Mouse (Mus musculus) embryonic stem cell, embryonic (primary cell): Measurements from ENCODE around the gene Tekt3.

Experiments
- CTCF ChIA-PET, 4 experiments: fragments of 300-600 bp in 2 of 4; fragments of 350-600 bp in 2 of 4; sonication (Branson Sonifier 250); formaldehyde crosslinking; loops; one replicate each; lab custom pipeline; 2022; ENCODE audit warnings: inconsistent platforms in 2 of 4; lab: Charles Lee
- POLR2A ChIA-PET, 4 experiments: fragments of 300-600 bp in 2 of 4; fragments of 350-600 bp in 2 of 4; sonication (Branson Sonifier 250); formaldehyde crosslinking; loops; one replicate each; lab custom pipeline; 2022; ENCODE audit warnings: antibody characterized with exemption in 4 of 4, inconsistent platforms in 1 of 4; lab: Charles Lee

Tekt3 gene

DNA sequence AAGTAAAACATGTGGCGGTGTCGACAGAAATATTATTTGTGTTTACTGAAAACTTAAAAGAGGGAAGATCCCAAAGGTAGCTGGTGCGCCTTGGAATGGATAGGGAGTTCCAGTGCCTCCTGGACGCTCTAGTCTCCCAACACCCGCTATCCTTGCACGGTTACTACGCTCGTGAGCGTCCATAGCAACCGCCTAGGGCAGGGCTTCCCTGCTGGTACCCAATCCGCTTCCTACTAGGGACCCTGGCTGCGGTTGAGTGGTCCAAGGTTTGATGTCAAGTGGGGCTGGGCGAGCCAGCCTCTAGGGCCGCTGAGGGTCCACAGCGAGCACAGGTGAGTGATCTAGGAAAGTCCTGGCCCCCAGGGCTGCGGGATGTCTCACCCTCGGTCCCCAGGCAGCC is at the start of gene Tekt3:
Tekt3 (plus strand) TSS at position 209 of the 400 bp plus-strand sequence.
- ChIA-PET CTCF (interaction anchor here in 1 of 4 experiments (0.6 kb wide), 1 partner anchor 141 kb away, joined by 6 read pairs; no protein-coding TSS in a partner anchor), POLR2A (no interaction called here)

DNA sequence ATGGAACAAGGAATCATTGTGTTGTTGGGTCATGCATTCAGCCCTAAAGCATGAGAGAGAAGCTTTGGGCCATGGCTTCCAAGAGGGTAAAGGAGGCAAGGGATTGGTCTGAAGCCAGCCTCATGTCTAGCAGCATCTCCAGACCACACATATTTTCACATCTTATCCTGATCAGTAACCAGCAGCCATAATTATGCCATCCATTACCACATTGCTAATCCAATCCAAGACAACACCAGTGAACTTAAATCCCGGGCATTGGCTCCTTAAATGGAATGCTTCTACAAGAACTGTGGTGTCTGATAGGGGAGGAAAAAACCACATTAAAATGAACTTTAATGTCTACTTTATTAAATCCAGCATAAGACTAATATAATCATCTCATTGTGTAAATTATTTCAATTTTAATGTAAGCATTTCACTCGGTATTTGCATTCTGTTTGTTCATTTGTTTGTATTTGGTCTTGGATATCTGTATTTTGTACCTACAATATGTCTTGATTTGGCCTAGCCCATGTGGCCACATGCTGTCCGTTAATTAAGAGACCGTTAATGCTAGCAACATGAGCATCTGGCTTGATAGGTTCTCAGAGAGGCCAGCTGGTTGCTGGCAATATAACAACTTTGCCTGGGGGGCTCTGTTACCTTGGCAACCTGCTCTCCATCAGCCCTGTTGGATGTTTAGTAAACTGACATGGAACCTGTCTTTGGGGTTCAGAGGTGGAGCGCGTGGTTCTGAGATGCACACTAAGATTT is 43.9 kb upstream of the Tekt3 start:
- ChIA-PET POLR2A (no interaction called here), CTCF (interaction anchor here in 2 of 4 experiments (0.7 to 1.2 kb wide), 2 partner anchors 116 to 261 kb away, joined by 3 to 4 read pairs; no protein-coding TSS in a partner anchor)

DNA sequence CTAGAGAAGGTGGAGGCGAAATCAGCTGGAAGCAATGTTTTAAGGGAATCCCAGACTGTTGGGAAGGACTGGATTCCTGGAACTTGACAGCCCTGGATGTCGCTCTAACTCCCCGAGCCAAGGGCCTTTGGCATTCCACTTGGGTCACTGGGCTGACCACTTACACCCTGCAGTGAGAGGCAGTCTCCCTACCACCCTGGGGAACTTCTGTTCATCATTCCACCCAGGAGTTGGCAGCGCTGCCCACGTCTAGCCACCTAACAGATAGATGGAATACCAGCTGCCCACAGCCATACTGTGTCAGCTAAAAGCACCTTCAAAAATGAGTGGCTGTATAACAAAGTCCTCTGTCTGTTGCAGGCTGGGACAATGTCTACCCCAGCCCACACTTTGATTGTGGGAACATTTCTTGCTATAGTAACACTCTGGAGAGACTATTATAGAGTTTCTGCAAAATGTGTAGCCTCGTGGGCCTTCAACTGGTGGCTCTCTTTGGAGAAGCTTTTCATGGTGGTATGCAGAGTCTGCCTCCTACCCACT is 43.3 kb upstream of the Tekt3 start:
- ChIA-PET CTCF (interaction anchor here in 1 of 4 experiments (0.6 to 0.7 kb wide), 2 partner anchors 117 to 150 kb away, joined by 4 to 11 read pairs; no protein-coding TSS in a partner anchor), POLR2A (interaction anchor here in 1 of 4 experiments (0.6 kb wide), 1 partner anchor 338 kb away, joined by 5 read pairs; no protein-coding TSS in a partner anchor)

DNA sequence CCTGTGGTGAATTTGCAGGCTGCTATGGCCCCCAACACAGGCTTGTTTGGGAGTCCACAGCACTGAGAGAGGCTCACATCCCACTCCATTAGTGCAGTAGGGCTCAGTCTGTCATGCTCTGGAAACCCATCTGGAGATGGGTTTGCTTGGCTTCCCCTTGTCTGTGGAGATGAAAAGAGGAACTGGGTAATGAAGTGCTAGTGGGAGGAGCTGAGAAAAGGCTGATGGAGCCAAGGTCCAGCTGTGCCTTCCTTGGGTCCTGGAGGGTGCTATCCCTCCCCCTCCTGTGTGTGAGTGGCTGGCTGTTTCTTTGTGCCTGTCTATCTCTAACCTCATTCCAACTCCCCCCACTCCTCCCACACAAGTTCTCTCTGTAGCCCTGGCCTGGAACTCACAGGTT is 40.8 kb upstream of the Tekt3 start:
- CTCF ChIA-PET: no interaction called here
- POLR2A ChIA-PET: interaction anchor here in 1 of 4 experiments (0.6 kb wide), 1 partner anchor 16 kb away, joined by 4 read pairs; no protein-coding TSS in a partner anchor

DNA sequence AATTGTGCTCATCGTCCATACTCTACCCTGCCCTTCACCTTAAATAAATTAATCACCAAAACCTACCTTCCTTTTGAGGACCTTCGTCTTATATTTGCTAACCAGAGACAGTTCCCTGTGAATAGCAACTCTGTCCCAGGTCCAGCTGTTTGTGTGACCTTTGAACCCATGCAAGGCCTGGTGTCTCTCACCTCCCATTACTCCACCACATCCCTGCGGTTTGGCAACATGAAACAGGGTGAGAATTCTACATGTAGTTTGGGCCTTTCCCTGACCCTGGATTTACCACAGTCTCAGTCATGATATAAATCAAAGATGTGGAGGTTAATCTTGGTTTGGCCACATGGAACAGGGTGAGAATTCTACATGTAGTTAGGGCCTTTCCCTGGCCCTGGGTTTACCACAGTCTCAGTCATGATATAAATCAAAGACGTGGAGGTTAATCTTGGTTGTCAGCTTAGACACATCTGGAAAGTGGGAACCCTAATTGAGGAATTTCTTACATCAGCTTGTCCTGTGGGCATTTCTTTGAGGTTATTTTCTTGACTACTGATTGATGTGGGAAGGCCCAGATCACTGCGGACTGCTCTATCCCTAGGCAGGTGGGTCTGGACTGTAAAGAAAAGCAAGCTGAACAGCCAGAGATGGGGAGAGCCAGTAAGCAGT is 40.2 kb upstream of the Tekt3 start:
- CTCF ChIA-PET: no interaction called here
- POLR2A ChIA-PET: interaction anchor here in 1 of 4 experiments (0.6 kb wide), 1 partner anchor 15 kb away, joined by 4 read pairs; no protein-coding TSS in a partner anchor

DNA sequence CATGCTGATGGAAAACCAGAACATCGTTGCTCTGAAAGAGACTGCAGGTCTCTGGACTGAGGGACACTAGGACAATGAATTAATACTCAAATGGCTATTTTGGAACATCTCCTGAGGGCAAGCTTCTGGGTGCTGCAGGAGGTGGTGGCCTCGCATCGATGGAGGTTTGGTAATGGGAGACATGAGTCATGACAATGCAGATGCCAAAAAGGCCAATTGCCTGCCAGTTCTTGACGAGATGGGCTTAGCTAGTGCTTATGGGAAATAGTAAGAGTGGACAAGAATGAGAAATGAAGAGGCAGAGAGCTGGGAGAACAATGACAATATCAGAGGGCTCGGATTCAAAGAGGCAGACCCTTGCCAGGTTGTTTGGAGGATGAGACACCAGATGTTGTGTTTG is 38.0 kb upstream of the Tekt3 start:
- POLR2A ChIA-PET: no interaction called here
- CTCF ChIA-PET: no interaction called here

DNA sequence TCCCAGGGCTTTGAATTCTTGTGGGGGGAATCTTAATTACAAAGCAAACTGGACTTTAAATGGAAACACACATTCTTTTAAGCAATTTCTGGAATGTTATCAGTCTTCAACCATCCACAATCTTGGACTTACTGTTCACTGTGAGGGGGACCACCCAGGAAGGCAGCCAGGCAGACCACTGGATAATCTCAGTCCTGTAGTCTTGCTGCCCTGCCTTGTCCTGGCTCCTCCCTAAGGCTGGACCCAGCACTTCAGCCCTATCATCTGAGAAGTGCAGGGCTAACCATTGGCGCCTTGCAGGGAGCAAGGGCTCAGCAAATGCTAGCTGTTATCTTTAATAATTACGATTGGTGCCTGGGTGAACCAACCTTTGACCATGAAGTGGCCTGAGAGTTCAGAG is 37.3 kb upstream of the Tekt3 start:
- CTCF ChIA-PET: no interaction called here
- POLR2A ChIA-PET: no interaction called here

DNA sequence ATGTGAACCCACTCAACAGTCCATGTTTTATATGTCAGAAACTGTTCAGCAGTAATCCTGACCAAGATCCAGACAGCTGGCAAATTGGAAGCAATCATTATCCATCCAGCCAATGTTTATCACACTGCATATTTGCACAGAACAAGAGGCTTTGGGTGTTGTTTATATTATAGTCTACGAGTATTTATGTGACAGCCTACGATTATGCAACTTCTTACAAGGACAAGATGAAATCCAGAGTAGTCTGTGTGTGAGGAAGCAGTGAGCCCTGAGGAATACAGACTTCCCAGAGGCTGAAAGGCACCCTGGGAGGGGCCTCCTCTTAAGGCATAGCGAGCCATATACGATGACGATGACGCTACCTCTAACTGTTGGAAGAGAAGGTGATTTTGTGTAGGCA is 36.0 kb upstream of the Tekt3 start:
- ChIA-PET CTCF (no interaction called here), POLR2A (no interaction called here)

DNA sequence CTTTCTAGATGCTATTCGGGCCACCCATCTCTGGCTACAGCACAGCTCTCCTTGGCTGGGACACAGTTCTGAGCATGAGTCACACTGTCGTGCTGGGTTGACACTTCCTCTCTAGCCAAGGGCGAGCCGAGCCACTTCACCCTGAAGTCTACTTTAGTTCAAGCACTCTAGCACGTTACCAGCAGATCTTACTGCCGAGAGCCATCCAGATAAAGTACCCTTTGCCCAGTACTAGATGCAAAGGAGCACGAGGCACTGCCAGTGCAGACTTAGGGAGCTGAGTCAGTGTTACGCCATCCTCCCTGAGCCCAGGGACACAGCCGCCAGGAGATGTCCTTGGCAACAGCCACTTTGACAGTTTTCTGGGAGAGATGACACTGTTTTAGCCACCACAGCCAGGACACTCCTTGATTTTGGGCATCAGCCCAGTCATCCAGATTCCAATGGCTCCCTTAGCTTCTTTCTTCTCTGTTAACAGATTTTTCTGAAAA is 34.8 kb upstream of the Tekt3 start:
- ChIA-PET POLR2A (no interaction called here), CTCF (no interaction called here)

DNA sequence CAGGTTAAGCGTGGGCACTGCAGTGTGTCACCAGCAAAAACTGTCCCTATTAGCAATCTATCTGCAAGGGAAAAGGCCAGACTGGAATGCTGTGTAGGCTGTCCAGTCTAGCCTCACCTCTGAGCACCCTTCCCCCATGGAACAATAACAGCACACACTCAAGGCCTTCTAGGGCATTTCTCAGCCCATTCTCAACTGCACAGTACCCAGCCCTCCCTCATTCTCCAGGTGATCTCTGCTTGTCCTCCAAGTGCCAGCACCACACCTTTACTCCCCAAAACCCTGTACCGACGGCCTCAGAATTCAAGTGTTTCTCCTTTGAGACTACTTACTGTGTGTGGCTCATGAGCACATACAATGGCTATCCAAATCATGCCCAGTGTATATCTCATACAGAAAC is 33.3 kb upstream of the Tekt3 start:
- ChIA-PET POLR2A (interaction anchor here in 1 of 4 experiments (1.2 kb wide), 1 partner anchor 12 kb away, joined by 3 read pairs; no protein-coding TSS in a partner anchor), CTCF (interaction anchor here in 1 of 4 experiments (1.3 kb wide), 1 partner anchor 107 kb away, joined by 4 read pairs; no protein-coding TSS in a partner anchor)

DNA sequence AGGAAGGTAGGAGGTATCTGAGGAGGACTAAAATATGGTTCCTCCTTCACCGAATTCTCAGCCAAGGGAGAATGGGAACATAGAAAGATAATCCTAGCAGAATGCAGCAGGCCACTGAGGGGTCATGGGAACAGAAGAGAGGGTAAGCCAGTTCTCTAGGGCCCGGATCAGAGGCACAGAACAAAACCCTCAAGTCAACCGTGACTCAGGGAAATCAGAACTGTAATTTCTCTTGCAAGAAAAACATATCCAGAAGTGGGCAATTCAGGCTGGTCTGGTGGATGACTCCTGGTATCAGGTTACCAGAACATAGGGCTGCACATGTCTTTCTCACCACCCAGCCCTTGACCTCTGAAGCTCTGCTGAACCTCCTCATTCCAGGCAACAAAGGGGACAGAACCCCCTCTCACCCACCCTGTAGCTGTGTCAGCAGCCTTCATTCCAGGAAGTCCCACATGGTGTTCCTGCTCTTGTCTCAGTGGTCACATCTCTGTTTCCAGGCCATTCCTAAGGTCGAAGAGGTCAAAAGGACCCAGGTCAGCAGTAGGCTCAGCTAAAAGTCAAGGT is 32.2 kb upstream of the Tekt3 start:
- POLR2A ChIA-PET: no interaction called here
- CTCF ChIA-PET: interaction anchor here in 1 of 4 experiments (1.3 kb wide), 1 partner anchor 106 kb away, joined by 4 read pairs; no protein-coding TSS in a partner anchor

DNA sequence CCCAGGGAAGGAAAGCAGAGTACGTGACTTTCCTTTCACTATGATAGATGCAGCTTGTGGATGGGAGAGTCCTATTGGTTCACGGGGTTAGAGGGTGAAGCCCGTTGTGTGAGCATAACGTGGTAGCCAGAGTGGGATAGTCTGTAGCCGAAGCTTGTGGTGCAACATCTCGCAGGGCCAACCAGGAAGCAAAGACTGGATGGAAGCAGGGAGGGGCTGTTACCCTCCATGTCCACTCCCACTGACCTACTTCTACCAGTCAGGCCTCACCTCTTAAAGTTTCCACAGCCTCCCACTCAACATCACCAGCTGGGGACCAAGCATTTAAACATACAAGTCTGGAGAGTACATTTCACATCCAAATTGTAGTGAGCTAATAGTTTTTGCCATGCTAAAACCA is 31.7 kb upstream of the Tekt3 start:
- POLR2A ChIA-PET: no interaction called here
- CTCF ChIA-PET: no interaction called here

DNA sequence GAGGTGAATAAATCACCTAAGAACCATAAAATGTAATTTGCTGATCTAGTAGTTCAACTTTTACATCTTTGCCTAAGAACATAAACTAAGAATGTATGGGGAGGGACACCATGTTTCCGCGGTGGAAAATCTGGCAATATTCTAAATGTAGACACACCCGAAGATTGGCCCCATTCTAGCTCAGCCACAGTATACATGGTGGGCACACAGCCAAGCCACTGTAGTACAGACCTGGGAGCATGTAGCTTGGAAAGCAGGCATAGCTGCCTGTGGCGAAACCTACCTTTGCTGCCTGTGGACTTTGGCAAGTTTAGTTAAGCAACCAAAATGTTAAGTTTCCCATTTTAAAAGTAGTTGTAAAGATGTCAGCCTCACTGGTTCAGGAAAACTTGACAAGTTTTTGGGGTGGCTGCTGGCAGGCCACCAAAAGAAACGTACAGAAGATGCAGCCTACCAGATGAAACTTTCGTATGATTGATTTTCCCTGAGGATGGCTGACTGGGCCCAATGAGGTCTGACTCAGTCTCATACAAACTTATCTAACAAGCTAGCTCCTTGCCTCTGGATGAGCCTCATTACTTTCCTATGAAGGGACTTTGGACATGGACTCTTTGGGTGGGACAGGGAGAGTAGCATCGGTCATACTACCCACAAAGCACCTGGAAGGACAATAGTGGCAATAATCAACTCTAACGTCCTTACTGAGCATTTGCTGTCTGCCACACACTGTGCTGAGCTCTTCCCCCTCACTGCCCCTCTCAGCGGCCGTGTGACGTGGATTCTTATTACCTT is 25.8 kb upstream of the Tekt3 start:
- POLR2A ChIA-PET: interaction anchor here in 1 of 4 experiments (0.7 kb wide), 1 partner anchor 15 kb away, joined by 4 read pairs; no protein-coding TSS in a partner anchor
- CTCF ChIA-PET: no interaction called here

DNA sequence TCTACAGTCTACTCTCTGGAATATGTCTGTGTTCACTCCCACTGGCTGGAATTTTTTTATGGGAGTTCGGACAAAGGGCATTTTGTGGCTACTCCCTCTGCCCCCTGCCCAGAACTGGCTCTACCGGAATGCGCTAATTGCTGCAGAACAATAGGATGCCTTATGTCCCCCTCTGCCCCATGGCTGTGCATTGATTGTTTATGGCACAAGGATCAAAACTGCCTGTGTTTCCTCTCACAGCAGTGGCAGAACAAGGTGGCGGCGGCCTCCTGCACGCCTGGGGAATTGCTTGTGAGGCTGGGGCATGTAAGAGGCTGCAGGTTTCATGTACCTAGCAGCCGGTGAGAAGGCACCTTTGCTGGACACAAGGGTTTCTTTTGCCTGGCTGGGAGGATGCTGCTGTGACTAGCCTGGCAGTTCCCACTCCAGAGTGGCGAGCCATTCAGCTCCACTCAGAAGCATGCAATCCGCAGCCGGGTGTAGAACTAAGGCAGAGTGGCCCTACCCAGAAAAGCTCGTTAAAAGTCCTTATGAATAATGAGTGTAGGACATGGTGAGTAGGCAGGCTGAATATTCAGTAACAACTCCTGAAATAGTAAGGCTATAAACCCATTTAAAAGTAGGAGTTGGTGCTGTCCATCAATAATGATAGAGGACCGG is 21.3 kb upstream of the Tekt3 start:
- CTCF ChIA-PET: no interaction called here
- POLR2A ChIA-PET: interaction anchor here in 1 of 4 experiments (1.4 kb wide), 1 partner anchor 12 kb away, joined by 3 read pairs; no protein-coding TSS in a partner anchor

DNA sequence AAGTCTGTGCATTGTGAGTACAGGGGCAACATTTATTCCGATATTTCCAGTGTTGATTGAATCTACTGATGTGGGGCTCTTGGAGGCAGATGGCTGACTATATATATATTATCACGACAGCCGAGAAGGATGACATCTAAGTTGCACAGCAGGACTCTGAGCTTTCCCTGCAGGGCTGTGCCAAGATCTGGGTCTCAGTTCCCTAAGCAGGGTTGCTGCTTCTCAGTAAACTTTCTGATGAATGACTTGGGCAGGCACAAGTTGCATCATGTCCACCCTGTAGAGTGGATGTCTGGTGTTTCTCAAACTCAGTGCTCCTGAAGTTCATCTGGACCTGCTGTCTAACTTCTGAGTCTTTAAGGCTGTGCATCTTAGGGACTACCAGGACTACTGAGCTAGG is 15.7 kb upstream of the Tekt3 start:
- ChIA-PET CTCF (no interaction called here), POLR2A (no interaction called here)

DNA sequence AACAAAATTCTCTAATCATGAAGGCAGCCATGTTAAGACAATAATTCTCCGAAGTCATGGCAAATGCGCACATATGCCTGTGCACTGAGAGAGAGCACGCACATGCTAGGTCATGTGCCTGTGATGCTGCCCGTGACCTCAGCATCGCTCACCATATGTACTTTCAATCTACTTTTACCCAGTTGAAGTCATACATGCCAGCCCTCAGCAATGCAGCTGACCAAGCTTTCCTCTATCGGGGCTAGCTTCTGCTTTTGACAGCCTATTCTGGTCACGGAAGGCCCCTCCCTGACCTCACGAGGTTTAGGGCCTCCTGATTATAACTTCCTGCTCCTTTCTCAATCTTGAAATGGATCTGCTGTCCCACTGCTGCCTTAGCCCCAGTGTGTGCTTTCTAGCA is 15.1 kb upstream of the Tekt3 start:
- POLR2A ChIA-PET: no interaction called here
- CTCF ChIA-PET: no interaction called here

DNA sequence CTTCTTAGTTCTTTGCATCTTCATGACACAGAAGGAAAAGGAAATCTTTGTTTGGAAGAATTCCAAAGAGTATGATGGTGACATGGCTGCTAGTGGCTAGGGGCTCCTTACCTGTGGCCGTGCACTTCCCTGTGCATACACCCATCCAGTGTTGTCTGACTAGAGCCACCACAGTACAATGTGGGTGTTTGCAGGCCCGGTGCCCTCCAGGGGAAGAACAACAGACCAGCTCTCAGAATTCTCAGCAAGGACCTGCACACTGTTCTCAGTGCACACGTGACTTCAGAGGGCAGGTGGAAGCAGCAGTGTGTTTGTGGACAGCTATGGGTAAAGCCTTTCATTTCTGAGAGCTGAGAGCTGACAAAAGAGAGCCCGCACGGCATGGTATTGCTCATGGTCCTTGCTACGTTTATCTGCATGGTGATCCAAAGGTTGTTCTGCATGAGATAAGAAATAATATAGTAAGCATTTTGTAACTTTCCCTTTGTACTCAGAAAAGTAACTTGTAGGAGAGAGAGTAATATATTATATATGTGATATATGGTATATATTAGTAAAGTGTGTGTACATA is 11.0 kb upstream of the Tekt3 start:
- ChIA-PET CTCF (no interaction called here), POLR2A (interaction anchor here in 1 of 4 experiments (0.5 kb wide), 1 partner anchor 10 kb away, joined by 11 read pairs; no protein-coding TSS in a partner anchor)

DNA sequence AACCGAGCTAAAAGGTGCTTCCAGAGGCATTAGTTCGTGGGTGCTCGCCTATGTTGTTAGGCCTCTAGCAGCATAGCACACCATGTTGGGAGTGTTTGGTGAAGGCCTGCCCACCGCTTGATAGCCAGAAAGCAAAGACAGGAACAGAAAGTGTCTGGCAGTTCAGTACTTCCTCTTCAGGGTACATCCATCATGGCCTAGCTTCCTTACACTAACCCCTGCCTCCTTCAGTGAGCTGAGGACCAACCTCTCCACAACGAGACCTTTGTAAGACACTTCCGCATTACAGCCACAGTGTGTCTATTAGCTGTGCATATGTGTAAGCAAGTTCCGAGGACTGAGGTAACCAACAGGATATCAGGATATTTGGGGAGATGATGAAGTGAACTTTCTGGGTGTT is 10.4 kb upstream of the Tekt3 start:
- ChIA-PET POLR2A (no interaction called here), CTCF (no interaction called here)
